Mouse (Mus musculus) heart, embryonic 10.5 days (tissue): ENCODE measurements around the gene Ldlr. TPM values are rescaled to one million over a fixed set of nuclear protein-coding genes. Genes with fewer than 3 reads are reported as not detected.
A peak's percentile ranks its signal among the peaks of the same experiment; 100 is the strongest.

ENCODE experiments used
- DNase-seq: peaks from one replicate; pipeline ENCODE4 v3.0.0-alpha.2; 2017; ENCODE audit warnings: low spot score
- H3K27ac ChIP-seq: fragments of 300-500 bp; sonication (generic); 2 replicates; pipeline ENCODE4 v1.5.1; 2016; ENCODE audit warnings: mild to moderate bottlenecking
- H3K27me3 ChIP-seq: fragments of 300-500 bp; sonication (generic); 2 replicates; pipeline ENCODE4 v1.6.1; 2016; ENCODE audit warnings: mild to moderate bottlenecking; ENCODE audit not compliant: poor library complexity, insufficient read depth, severe bottlenecking
- H3K36me3 ChIP-seq: fragments of 300-500 bp; sonication (generic); 2 replicates; pipeline ENCODE4 v1.6.1; 2016; ENCODE audit warnings: mild to moderate bottlenecking, moderate library complexity
- H3K4me1 ChIP-seq: fragments of 300-500 bp; sonication (generic); 2 replicates; pipeline ENCODE4 v1.6.1; 2016; ENCODE audit warnings: mild to moderate bottlenecking
- H3K4me3 ChIP-seq: fragments of 300-500 bp; sonication (generic); 2 replicates; pipeline ENCODE4 v1.5.1; 2016; ENCODE audit warnings: mild to moderate bottlenecking, moderate library complexity
- H3K9me3 ChIP-seq: fragments of 300-500 bp; sonication (generic); 2 replicates; pipeline ENCODE4 v1.6.1; 2016; ENCODE audit warnings: mild to moderate bottlenecking, moderate library complexity
- WGBS: fragments of 180-500 bp; shearing (Covaris S2); methylation state at CpG from one replicate; pipeline ENCODE4 v1.1.7; 2016; 5-methylcytosine and 5-hydroxymethylcytosine counted together
- polyA plus RNA-seq: library from polyadenylated mRNA; unstranded; fragments of >200 nt; fragmentation: Nextera tagmentation; extraction: Ambion mirVana; gene quantifications from 2 replicates; pipeline ENCODE4 v1.2.1, GENCODE M21; 2016

Gene Ldlr
- polyA plus RNA-seq, 1 experiment from 2014 or later = 36.6 TPM

GRCm38 (mm10) chr9:21749382-21750118 lies 26.3 kb downstream of the Ldlr start:
- Histone ChIP-seq H3K4me1 (peaks cover 45% of the 10 kb centered on the region), H3K9me3 (no peaks in the 10 kb centered on the region), H3K27me3 (no peaks in the 10 kb centered on the region), H3K36me3 (peaks cover 73% of the 10 kb centered on the region), H3K27ac (peak overlapping the region; percentile 4; the same call in 1 of the 2 replicates), H3K4me3 (no peak overlapping the region)
- no peak for DNase-seq
- 93% methylated on average over 6 of the region's 6 CpGs for WGBS

DNA sequence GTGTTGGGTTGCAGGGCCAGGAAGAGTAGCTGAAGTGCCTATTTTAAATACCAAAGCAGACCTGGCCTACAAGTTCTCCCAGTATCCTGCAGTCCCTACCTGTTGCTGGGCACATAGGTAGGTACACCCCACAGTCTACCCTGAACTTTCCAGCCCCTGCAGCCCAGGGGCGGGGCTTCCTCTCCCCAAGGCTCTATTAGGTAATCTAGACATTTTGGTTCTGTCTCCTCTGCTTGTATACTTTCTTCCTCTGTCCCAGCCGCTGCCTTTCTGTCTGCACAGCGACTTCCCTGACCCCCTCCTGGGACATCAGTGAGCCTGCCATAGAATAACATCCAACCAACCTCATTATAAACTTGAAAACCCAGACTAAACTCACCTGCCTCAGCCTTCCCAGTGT lies 27.1 kb downstream of the Ldlr start:
- Histone ChIP-seq H3K4me1 (peaks cover 51% of the 10 kb centered on the region), H3K27me3 (no peaks in the 10 kb centered on the region), H3K9me3 (no peaks in the 10 kb centered on the region), H3K4me3 (no peak overlapping the region), H3K27ac (0 out of 2 replicates have a peak overlapping the region, but pooled peaks have one; percentile 4), H3K36me3 (peaks cover 71% of the 10 kb centered on the region)
- 63% methylated on average over 3 of the region's 3 CpGs for WGBS
- DNase-seq = no peak

GRCm38 (mm10) chr9:21751347-21751746 lies 28.1 kb downstream of the Ldlr start:
- H3K27me3 ChIP-seq = no peaks in the 10 kb centered on the region
- peaks cover 51% of the 10 kb centered on the region for H3K4me1 ChIP-seq
- WGBS = 69% methylated on average over 6 of the region's 6 CpGs

GRCm38 (mm10) chr9:21752252-21752792 lies 29.0 kb downstream of the Ldlr start:
- H3K4me3 ChIP-seq = no peak overlapping the region
- H3K27ac ChIP-seq = peak overlapping the region; percentile 71; the same call in 1 of the 2 replicates
- peaks cover 46% of the 10 kb centered on the region for H3K4me1 ChIP-seq
- H3K27me3 ChIP-seq = no peaks in the 10 kb centered on the region
- no peaks in the 10 kb centered on the region for H3K9me3 ChIP-seq
- 27% methylated on average over 10 of the region's 10 CpGs for WGBS
- peaks cover 69% of the 10 kb centered on the region for H3K36me3 ChIP-seq
- no peak for DNase-seq

More at GRCm38 (mm10) chr9:21751347-21751746, 28.1 kb downstream of the Ldlr start:
- DNase-seq = no peak
- Histone ChIP-seq H3K27ac (peak overlapping the region; percentile 71), H3K36me3 (peaks cover 69% of the 10 kb centered on the region), H3K4me3 (no peak overlapping the region), H3K9me3 (no peaks in the 10 kb centered on the region)

- 83% methylated on average over 2 of the region's 2 CpGs for WGBS
- Histone ChIP-seq H3K27me3 (no peaks in the 10 kb centered on the region), H3K4me1 (peaks cover 37% of the 10 kb centered on the region), H3K9me3 (no peaks in the 10 kb centered on the region), H3K4me3 (no peak overlapping the region), H3K36me3 (peaks cover 60% of the 10 kb centered on the region), H3K27ac (no peak overlapping the region; the same call in 1 of the 2 replicates)
- DNase-seq = no peak
Measured at GRCm38 (mm10) chr9:21754003-21754402, 30.7 kb downstream of the Ldlr start.

DNA sequence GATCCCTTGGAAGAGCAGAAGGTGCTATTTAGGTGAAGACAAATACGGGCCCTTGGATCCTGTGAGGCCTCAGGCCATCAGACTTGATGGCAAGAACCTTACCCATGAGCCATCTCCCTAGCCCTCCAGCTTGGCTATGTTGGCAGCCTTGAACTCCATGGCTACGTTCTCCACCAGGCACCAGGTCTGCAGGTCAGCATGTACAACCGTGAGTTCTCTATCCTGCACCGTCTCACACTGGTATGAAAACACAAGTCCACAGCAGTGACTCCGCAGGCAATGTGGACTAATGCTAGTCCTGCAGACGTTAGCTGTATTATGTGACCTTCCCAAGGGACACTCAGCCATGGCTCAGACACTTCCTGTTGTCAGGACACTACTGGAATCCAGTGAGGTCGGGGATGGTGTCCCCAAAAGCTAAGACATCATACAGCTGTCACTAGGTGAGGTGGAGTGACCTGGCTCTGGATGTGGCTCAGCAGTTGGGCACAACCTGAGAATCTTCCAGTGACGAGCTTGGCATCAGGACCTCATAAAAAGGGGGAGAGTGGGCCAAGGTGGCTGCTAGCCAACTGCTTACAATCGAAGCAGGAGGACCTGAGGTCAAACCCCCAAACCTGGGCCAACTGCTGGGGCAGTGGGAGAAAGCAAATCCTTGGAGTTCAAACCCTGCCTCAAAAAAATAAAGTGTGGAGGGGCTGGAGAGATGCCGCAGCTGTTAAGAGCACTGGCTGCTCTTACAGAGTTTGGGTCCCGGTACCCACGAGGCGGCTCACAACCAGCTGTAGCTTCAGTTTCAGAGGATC lies 31.4 kb downstream of the Ldlr start:
- no peak for DNase-seq
- no peaks in the 10 kb centered on the region for H3K9me3 ChIP-seq
- H3K27ac ChIP-seq = no peak overlapping the region
- no peaks in the 10 kb centered on the region for H3K27me3 ChIP-seq
- peaks cover 42% of the 10 kb centered on the region for H3K4me1 ChIP-seq
- WGBS = 78% methylated on average over 13 of the region's 13 CpGs
- peaks cover 53% of the 10 kb centered on the region for H3K36me3 ChIP-seq
- H3K4me3 ChIP-seq = no peak overlapping the region

GRCm38 (mm10) chr9:21758576-21759529 lies 35.6 kb downstream of the Ldlr start:
- no peak for DNase-seq
- Histone ChIP-seq H3K9me3 (no peaks in the 10 kb centered on the region), H3K27me3 (no peaks in the 10 kb centered on the region), H3K4me1 (peaks cover 49% of the 10 kb centered on the region), H3K27ac (peak overlapping the region; percentile 97; the same call in 1 of the 2 replicates), H3K4me3 (peak overlapping the region; percentile 91), H3K36me3 (peaks cover 38% of the 10 kb centered on the region)
- 60% methylated on average over 14 of the region's 14 CpGs for WGBS

DNA sequence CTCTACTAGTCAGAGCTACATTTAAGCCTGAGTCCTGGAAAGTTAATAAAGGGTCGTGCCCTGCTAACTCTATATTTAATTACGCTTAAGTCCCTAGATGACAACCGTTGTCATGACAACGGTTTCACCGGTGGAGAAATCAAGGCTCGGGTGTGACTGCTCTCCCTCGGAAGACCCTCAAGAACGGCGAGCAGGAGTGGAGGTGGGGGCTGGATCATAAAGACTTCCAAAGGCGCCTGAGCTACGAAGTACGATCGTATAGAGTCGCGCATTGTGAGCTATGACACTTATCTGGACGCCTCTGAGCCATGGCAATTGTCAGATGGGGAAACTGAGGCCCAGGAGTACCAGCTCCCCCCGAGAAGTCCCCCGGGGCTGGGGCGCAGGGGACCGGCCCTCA lies 36.4 kb downstream of the Ldlr start:
- DNase-seq = no peak
- H3K4me3 ChIP-seq = peak overlapping the region; percentile 91
- H3K27ac ChIP-seq = peak overlapping the region; percentile 97
- WGBS = under 1% methylated on average over 20 of the region's 20 CpGs
- no peaks in the 10 kb centered on the region for H3K27me3 ChIP-seq
- H3K9me3 ChIP-seq = no peaks in the 10 kb centered on the region
- peaks cover 30% of the 10 kb centered on the region for H3K36me3 ChIP-seq
- peaks cover 44% of the 10 kb centered on the region for H3K4me1 ChIP-seq

- peak within 1 kb of the TSS; percentile 97 for H3K27ac ChIP-seq
- peak within 1 kb of the TSS; percentile 91 for H3K4me3 ChIP-seq
- H3K9me3 ChIP-seq = no peaks in the 10 kb centered on the region
- peaks cover 25% of the 10 kb centered on the region for H3K36me3 ChIP-seq
- DNase-seq = peak; percentile 99
- H3K27me3 ChIP-seq = no peaks in the 10 kb centered on the region
- peaks cover 40% of the 10 kb centered on the region for H3K4me1 ChIP-seq
- WGBS = under 1% methylated on average over 52 of the region's 54 CpGs
Measured at GRCm38 (mm10) chr9:21760155-21761088, 37.1 kb downstream of the Ldlr start, which contains the start of gene Spc24. TSS of gene Spc24 (minus strand) at chr9:21760303.

- H3K36me3 ChIP-seq = peaks cover 20% of the 10 kb centered on the region
- peaks cover 40% of the 10 kb centered on the region for H3K4me1 ChIP-seq
- H3K27me3 ChIP-seq = no peaks in the 10 kb centered on the region
- DNase-seq = no peak
- H3K9me3 ChIP-seq = no peaks in the 10 kb centered on the region
- H3K4me3 ChIP-seq = no peak overlapping the region
- peak overlapping the region; percentile 50; the same call in 1 of the 2 replicates for H3K27ac ChIP-seq
Measured at GRCm38 (mm10) chr9:21762135-21762534, 38.9 kb downstream of the Ldlr start.
